Mouse (Mus musculus): ENCODE results near the gene Lbhd1.
A peak's percentile ranks its signal among the peaks of the same experiment; 100 is the strongest.

DNA sequence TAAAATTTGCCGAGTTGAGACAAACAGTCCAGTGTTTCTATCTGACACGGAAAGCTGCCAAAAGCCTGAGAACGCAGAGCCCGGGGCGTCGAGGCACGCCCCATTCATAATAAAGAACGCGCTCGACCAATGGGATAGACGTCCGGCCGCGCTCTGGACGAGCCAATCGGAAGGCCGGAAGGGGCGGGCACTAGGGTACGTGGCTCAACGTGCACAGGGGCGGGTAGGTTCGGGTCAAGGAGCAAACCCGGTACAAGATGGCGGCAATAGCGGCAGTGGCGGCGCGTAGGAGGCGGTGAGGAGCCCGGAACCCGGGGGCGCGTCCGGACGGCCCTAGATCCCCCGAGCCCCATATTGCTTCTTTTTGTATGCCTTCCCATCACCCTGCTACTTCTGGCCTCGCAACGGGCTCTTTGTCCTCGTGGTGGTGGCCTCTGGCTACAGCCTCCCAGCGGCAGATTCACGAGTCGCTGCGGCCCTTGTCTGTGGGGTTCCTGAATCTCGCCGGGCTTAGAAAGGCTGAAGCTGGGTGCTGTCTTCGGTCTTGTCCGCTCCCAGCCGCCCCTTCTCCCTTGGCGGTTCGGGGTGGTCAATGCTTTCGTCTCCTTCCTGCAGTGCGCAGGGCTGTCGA, 14.4 kb downstream of the Lbhd1 start, which contains the start of gene Ganab:
- peak; percentile 12; the same call in 1 of the 2 replicates for TF ChIP-seq CTCF (IDR thresholded peaks at IDR 0.05; ENCODE audit: low read depth)
- peak; percentile 42 for TF ChIP-seq EP300 (optimal IDR thresholded peaks at IDR 0.05)
